ENCODE assay signal across 24 mouse cellular contexts in the genomic region with DNA sequence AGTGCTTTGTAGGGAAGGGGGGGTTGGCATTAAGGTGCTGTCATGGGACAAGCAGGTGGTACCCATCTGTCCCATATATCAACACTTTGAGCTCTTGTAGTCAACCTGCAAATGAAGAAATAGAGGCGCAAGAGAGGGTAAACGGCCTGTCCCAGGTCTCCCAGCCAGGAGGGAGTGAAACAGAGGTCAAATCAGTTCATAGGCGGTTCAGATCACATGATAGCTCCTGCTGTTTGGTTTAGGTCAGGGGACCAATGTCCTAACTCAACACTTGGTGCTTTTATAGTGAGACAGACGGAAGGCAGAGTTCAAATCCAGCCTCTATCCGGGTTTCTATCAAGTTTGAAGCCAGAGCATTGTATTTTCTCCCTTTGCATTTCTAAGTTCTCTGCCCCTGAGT. TPM values are rescaled to one million over a fixed set of nuclear protein-coding genes. Genes with fewer than 3 reads are reported as not detected.
DNase-seq lines count a peak whose midpoint lies in the region; ATAC-seq and TF ChIP-seq lines count a peak whose summit lies in the region.
"Had no signal": no experiment of that assay in that cellular context is flagged by ENCODE, and none has a peak within 500 bp of the region (broad histone marks: within the 10 kb centered on the region; RNA-seq: fewer than 3 reads in every experiment).

No protein-coding gene starts in this region.

- H3K27ac ChIP-seq in liver, postnatal 0 days (ENCODE audit: low read depth): no peak overlapping the region
- H3K27ac ChIP-seq: gastrocnemius, adult 2 months; heart, embryonic 15.5 days; hindbrain, embryonic 10.5 days; hindbrain, embryonic 13.5 days had no signal

- no peaks in the 10 kb centered on the region for H3K9me3 ChIP-seq in liver, postnatal 0 days (ENCODE audit: low read length)
- H3K9me3 ChIP-seq: heart, embryonic 12.5 days; heart, embryonic 15.5 days; hindbrain, embryonic 10.5 days; hindbrain, embryonic 13.5 days had no signal

- H3K36me3 ChIP-seq in liver, postnatal 0 days (replicated peaks; ENCODE audit: insufficient read depth, low read length): no peaks in the 10 kb centered on the region
- H3K36me3 ChIP-seq: heart, embryonic 12.5 days; heart, embryonic 15.5 days; hindbrain, embryonic 10.5 days; hindbrain, embryonic 13.5 days had no signal

- no peak overlapping the region for H3K9ac ChIP-seq in liver, postnatal 0 days (replicated peaks)
- H3K9ac ChIP-seq: forebrain, postnatal 0 days; heart, embryonic 12.5 days; heart, embryonic 15.5 days; hindbrain, embryonic 13.5 days had no signal

- H3K4me1 ChIP-seq in liver, postnatal 0 days (ENCODE audit: insufficient read depth): peaks cover 10% of the 10 kb centered on the region
- H3K4me1 ChIP-seq: hindbrain, embryonic 13.5 days had no signal

- peak; percentile 57; the same call in 1 of the 2 replicates for ATAC-seq in liver, postnatal 0 days
- ATAC-seq: activated CD4-positive, CD25-positive, alpha-beta regulatory T cell, adult 4 months; forebrain, embryonic 14.5 days; forebrain, postnatal 0 days; hindbrain, embryonic 16.5 days had no signal

- H3K4me2 ChIP-seq in liver, postnatal 0 days (ENCODE audit: low read depth, low read length): no peak overlapping the region
- H3K4me2 ChIP-seq: heart, embryonic 12.5 days; heart, embryonic 15.5 days; hindbrain, embryonic 13.5 days had no signal

- no peak for DNase-seq in liver, postnatal 0 days
- DNase-seq in liver: no peak
- DNase-seq in 3T3-L1 (ENCODE audit: low read depth, low spot score): peak; percentile 17
- peak; percentile 27 for DNase-seq in adipocyte (ENCODE audit: low spot score)
- DNase-seq in thymus, postnatal 25 days: no peak
- no peak for DNase-seq in testis, postnatal 10 days (ENCODE audit: low spot score)
- DNase-seq: adrenal gland, postnatal 10 days; adrenal gland, postnatal 36 days; cerebellum, adult 18-20 months; cerebellum, adult 9-10 months; cerebellum, postnatal 14 days; forebrain, postnatal 0 days; gastrocnemius, adult 2 months; gastrocnemius, postnatal 14 days; heart, adult 11 months; heart, postnatal 10 days; heart, postnatal 36 days had no signal

- no peak for TF ChIP-seq EP300 in liver, postnatal 0 days (IDR thresholded peaks at IDR 0.05; ENCODE audit: low read depth)

- no peak for TF ChIP-seq CTCF in liver, postnatal 0 days (IDR thresholded peaks at IDR 0.05; ENCODE audit: low read depth)

- no peaks in the 10 kb centered on the region for H3K27me3 ChIP-seq in liver, postnatal 0 days (ENCODE audit: insufficient read depth, low read length)
- H3K27me3 ChIP-seq: heart, embryonic 12.5 days; heart, embryonic 15.5 days; hindbrain, embryonic 13.5 days had no signal

- no peak overlapping the region for H3K4me3 ChIP-seq in liver, postnatal 0 days (ENCODE audit: low read depth, low read length)
- H3K4me3 ChIP-seq: gastrocnemius, adult 2 months; heart, embryonic 12.5 days; heart, embryonic 15.5 days; hindbrain, embryonic 10.5 days; hindbrain, embryonic 13.5 days had no signal

- WGBS in liver, postnatal 0 days (ENCODE audit: insufficient replicate concordance): 53% methylated on average over 5 of the region's 5 CpGs

RNA-seq across cellular contexts. Expression of gene Rbm47, which starts 6.0 kb away (rescaled TPM):
- polyA plus RNA-seq in liver, postnatal 0 days (2015; fragmentation: Nextera tagmentation; extraction: Ambion mirVana): 20.5 and 22.8 TPM in 2 replicates

Comparison
In these comparisons a context has a peak if more than half of its experiments do, and no peak if none do; other contexts are left out.
1. DNase-seq: peak in 3T3-L1 (single experiment) and adipocyte (single experiment); none in liver, postnatal 0 days (single experiment), liver (single experiment), thymus, postnatal 25 days (single experiment) and testis, postnatal 10 days (single experiment).